Mouse (Mus musculus): ENCODE measurements around the gene Hoxd8. TPM values are rescaled to one million over a fixed set of nuclear protein-coding genes. Genes with fewer than 3 reads are reported as not detected.

Hoxd8 gene
- total RNA-seq (2021), result 1 to 10 TPM in 1 of 2 experiments, under 1 TPM in 1; 0.65 to 2.3 TPM
- long read RNA-seq, experiment 1, partial matches to known transcripts, result 0 of 3 reads
- long read RNA-seq, experiment 1, other reads (novel, unspliced or antisense), result 0 of 3 reads
- long read RNA-seq, experiment 2, result 0 reads

DNA sequence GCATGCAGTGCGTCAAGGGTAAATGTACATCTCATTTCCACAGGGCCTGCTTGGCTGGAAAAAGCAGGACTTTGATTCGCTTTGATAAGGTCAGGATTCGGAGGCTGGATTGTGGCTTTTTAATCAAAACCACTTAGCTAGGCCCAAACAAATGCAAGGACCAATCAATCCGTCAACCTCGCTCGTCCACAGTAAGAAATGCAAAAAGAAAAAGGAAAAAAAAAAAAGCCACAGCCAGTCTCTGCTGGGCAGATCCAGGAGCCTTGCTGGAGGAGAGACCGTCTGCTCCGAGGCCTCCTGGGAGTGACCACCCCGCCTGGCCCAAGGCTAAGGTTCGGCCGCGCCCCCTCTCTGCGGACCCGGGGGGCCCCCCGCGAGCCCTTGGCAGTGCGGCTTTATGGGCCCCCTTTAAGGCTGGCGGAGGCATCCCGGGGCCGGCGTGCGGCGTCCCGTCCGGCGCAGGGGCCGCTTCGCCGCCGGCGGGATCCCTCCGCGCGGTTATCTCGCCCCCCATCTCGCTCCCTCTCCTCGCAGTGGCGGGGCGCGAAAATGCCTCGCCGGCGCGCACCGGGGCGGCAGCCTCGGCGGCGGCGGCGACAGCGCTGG is at the start of gene Hoxd8:
TSS of gene Hoxd8 (plus strand) at position 223 of the 606 bp plus-strand sequence.
- DNase-seq, result peak in 1 of 2 experiments; percentile 41

DNA sequence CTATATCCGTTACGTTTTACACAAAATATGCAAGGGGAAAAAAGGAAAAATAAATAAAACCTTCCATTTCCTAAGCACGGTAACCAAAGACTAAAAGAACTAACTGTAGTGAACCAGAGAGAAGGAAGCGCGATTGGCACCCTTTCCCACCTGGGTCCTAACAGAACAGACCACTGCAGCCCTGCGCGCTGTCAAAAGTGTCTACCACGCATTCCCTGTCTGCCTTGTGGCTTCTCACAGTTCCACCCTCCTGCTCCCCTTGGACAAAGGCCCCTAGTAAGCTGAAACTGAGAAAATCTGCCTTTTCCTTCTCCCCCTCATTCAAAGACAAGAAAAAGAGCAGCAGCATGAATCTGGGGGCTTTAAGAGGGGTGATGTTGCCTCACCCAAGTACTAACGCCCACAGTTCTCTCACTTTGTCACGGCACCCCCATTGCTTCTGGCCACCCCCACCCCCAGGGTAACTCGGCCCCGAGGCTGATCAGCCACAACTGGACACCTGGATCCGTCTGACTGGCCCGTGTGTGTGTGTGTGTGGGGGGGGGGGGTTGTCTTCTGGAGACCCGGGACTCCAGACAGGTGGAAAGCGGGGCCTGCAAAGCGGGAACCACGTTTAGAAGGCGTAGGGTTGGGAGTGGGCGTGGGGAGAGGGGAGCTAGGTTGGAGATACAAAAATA is 49.5 kb upstream of the Hoxd8 start:
- DNase-seq, result no peak

GRCm38 (mm10) chr2:74655420-74655781 is 49.0 kb upstream of the Hoxd8 start:
- DNase-seq, result no peak

DNA sequence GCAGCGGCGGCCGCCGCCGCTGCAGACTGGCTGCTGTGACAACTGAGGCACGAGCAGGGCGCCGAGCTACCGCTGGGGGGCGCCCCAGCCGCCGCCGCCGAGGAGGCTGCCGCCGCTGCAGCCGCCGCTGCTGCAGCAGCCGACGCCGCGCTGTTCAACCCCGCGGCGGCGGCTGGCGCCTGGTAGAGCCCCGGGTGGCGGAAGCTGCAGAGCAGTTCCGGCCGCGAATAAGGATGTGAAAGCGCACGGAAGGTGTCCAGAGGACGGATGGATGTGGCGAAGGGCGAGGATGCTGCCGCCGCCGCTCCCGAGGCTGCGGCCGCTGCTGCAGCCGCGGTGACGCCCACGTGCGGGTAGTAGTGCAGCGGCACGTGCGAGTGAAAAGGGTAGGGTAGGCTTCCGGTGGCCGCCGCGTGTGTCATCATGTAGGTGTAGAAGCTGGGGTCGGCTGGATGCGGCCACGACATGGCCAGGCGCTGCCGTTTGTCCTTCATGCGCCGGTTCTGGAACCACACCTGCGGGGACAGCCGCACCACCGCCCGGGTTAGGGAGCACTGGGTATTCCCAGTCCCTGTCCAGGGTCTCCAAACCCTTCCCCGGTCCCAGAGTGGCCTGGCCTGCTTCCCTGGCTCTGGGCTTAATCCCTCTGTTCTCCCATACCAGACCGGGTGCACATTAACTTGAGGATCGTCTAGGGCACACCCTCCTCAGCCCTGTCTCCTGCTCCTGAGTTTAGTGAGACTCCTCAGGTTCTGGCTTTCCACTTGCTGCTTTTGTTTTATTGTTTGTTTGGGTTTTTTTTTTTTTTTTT is 48.4 kb upstream of the Hoxd8 start:
- no peak for DNase-seq

GRCm38 (mm10) chr2:74656632-74657021 is 47.8 kb upstream of the Hoxd8 start:
- no peak for DNase-seq

GRCm38 (mm10) chr2:74657251-74658023 is 47.0 kb upstream of the Hoxd8 start:
- peak in 1 of 2 experiments; percentile 43 for DNase-seq

DNA sequence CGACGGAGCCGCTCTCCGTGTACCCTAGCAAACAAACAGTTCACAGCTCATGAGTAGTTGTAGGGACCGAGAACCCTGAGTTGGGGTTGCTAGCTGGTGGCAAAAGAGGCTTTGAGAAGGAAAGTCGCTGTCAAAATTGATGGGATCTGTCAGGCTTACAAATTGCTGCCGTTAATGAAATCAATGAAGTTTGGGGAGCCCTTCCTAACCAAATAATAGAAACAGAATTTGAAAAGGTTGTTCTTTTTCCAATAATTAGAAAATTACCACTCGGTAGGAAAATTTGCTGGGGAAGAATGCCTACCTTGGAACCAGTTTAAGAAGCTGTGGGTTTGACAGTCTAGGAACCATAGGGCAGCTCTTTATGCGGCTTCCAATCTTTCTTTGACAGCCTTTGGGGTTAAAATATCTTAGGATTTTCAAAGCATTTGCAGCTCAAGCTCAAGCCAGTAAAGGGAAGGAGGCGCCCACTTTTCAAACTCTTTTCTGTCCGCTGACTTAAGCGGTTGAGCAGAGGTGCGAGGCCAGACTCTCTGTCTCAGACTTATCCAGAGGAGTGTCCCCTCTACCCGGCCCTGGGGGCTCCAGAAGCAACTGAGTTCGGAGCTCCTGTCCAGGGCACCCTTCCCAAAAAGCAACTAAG is 46.3 kb upstream of the Hoxd8 start:
- DNase-seq, result peak in 1 of 2 experiments; percentile 36

GRCm38 (mm10) chr2:74658667-74659371 is 45.6 kb upstream of the Hoxd8 start:
- no peak for DNase-seq

GRCm38 (mm10) chr2:74659507-74660005 is 44.9 kb upstream of the Hoxd8 start, which contains the start of gene Evx2:
Gene Evx2 (minus strand): TSS chr2:74659557.
- DNase-seq, result no peak

DNA sequence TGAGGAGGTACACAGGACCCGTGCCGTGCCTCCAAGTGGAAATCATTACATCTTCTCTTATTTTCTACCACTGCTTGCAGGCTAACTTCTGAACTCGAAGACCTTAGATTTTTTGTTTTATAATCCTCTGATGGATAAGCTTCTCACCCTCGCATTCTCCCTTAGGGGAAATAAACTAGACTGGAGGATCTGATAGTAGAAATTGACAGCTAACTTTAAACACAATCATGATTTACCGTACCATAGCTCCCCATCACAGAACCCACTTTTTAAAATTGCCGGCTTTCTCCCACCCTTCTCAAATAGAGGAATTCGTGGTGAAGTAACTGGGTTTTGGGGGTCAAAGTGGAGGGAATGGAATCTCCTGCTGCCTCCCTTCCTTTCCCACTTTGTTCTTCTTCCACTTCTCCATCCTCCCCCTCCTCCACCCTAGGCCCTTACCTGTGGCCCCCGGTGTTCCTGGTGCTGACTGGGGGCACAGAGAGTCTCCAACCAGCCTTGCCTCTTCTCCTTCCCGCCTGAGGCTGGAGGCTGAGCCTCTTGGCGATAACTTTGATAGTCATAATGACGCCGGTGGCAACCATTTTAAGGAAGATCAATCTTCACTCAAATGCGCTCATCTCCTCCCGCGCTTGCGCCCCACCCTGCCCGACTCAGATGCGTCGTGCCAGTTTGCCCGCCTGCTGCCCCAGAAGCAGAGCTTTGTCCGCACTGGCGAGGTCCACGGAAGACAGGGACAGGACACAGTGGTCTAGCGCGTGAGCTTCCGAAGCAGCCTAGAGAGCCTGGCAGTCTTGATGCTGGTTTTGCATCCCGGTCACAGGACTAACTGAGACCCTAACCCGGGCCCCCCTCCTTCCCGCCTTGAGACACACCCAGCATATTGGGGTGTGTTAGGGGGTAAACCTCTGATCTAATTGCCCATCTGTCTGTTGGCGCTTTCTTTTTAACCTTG is 43.7 kb upstream of the Hoxd8 start:
- no peak for DNase-seq

GRCm38 (mm10) chr2:74661685-74662084 is 42.7 kb upstream of the Hoxd8 start:
- DNase-seq, result peak in 1 of 2 experiments; percentile 61

GRCm38 (mm10) chr2:74663291-74663925 is 41.0 kb upstream of the Hoxd8 start:
- no peak for DNase-seq

DNA sequence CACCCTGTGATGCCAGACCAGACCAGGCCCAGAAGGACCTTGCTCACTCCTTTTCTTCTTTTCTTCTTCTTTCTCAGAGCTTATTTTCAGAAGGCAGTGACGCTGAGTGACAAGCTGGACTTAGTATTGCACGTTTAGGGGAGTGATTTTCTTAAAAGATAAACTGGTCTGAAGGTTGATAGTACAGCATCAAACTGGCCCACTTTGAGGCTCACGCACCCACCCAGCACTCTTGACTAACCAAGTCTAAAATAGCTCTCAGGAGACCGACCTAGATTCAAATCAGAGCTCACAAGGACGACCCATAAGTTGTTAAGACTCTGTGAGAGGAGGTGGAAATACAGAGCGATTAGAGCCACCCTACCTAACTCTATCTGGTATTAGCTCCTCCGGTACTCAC is 38.0 kb upstream of the Hoxd8 start:
- DNase-seq, result no peak

- no peak for DNase-seq
Measured at GRCm38 (mm10) chr2:74667191-74667841, 37.1 kb upstream of the Hoxd8 start.

DNA sequence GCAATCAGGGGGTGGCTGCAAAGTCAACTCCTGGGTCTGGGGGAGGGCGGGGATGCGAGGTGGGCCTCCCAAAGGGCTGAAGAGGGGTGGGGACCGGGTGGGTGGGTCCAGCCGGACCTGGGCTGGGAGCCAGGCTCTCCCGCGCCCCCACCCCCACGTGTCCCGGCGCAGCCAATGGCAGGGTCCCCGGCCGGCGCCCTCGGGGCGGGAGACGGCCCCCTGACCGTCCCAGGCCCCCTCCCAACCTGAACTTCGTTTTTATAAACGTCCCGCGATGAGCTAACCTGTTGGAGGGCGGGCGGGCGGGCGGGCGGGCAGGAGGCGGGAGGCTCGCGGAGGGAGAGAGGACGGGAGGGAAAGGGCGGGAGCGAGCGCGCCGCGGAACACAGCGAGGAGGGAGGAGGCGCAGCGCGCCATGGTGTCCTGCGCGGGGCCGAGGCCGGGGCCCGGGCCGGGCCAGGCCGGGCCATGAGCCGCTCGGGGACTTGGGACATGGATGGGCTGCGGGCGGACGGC is 36.5 kb upstream of the Hoxd8 start, which contains the start of gene Hoxd13:
TSS of gene Hoxd13 (plus strand) at position 469 of the 516 bp plus-strand sequence.
- DNase-seq, result no peak

GRCm38 (mm10) chr2:74668370-74669229 is 35.8 kb upstream of the Hoxd8 start:
- no peak for DNase-seq

- DNase-seq, result no peak
Measured at GRCm38 (mm10) chr2:74669230-74669578, 35.2 kb upstream of the Hoxd8 start.

Data from heart, adult 18-20 months (tissue).